Mouse (Mus musculus) left cerebral cortex, adult 18-20 months (tissue): ENCODE measurements around the gene Hps1. TPM values are rescaled to one million over a fixed set of nuclear protein-coding genes. Genes with fewer than 3 reads are reported as not detected.
A peak's percentile ranks its signal among the peaks of the same experiment; 100 is the strongest.

Source experiments
- DNase-seq, 2 experiments: peaks; one replicate each; pipeline ENCODE4 v3.0.0; 2021 to 2022; ENCODE audit warnings: low spot score in 2 of 2, mixed read lengths in 1 of 2
- total RNA-seq, 2 experiments: library from RNA; stranded (reverse); gene quantifications; 2 replicates each; pipeline ENCODE4 v1.2.3; 2021

Hps1 gene
- total RNA-seq, 2 experiments from 2014 or later, result 8.3 to 8.6 TPM

DNA sequence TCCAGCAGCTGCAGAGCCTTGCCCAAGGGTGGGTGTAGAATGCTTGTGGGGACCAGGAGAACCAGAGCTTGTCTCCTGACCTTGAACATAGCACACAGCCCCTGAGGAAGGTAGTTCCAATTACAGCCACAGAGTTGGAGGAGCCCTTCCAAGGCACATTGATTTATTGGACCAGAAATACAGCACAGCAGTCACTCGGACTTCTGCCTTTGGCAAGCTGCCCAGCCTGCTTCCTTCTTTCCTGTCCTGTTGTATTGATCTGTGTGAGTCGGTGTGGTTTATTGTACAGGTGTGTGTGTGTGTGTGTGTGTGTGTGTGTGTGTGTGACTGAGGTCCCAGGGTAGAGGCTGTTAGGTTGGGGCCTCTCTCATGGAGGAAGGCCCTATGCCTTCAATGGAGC is 57.3 kb downstream of the Hps1 start:
- no peak for DNase-seq

- DNase-seq, result no peak
These were observed 61.7 kb downstream of the Hps1 start for GRCm38 (mm10) chr19:42718101-42718500.

GRCm38 (mm10) chr19:42717668-42718067 is 62.1 kb downstream of the Hps1 start:
- DNase-seq, result no peak

- DNase-seq, result peak; percentile 9 to 32
These were observed 63.3 kb downstream of the Hps1 start for GRCm38 (mm10) chr19:42716507-42716906.

GRCm38 (mm10) chr19:42713770-42714169 is 66.0 kb downstream of the Hps1 start:
- no peak for DNase-seq

Other genes starting within 250 kb of the Hps1 start
- under 1 TPM; 0.28 to 0.30 TPM for gene Loxl4, start 167.2 kb downstream of the Hps1 start, total RNA-seq
- 1 to 10 TPM; 2.9 to 3.0 TPM for gene Pyroxd2, start 27.2 kb downstream of the Hps1 start, total RNA-seq